Mouse (Mus musculus) small intestine, adult 2 months (tissue): ENCODE results near the gene Arl15.

Source experiments
- CTCF ChIP-seq: fragments of 200-500 bp; IDR thresholded peaks from 2 replicates; pipeline ENCODE4 v1.5.1; 2012; ENCODE audit warnings: low read depth, mild to moderate bottlenecking, control low read depth, inconsistent platforms, low read length, moderate library complexity, mixed read lengths; ENCODE audit not compliant: insufficient replicate concordance, insufficient read length; ENCODE audit errors: extremely low read depth
- POLR2A ChIP-seq: fragments of 200-500 bp; IDR thresholded peaks from 2 replicates; pipeline ENCODE4 v1.6.1; 2012; ENCODE audit warnings: low read depth, mild to moderate bottlenecking, control low read depth, inconsistent platforms, low read length, moderate library complexity

DNA sequence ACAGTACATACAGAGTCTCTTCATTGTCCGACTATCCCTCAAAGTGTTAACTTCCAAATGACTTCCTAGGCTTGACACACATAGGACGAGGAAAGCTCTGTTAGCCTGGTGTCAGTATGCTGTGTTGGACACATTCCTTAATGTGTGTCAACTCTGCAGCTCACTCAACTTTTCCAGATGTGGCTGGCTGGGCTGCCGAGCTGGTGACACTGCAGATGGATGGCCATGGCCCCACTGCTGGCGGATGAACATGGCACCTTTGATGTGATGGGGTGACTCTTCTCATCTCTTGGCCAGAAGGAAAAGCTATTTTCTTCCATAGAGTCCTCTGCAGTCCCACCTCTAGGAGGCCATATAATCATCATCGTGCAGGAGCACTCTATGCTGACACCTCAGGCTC is 375.8 kb downstream of the Arl15 start:
- TF ChIP-seq CTCF: no peak
- no peak for TF ChIP-seq POLR2A
